Mouse (Mus musculus) olfactory bulb, adult 2 months (tissue): ENCODE results near the gene Tmbim7.
"Not testable (repeated sequence)": the region's sequence is repeated elsewhere in the genome, so short reads cannot be mapped to it uniquely, and the experiment has no call there.

Experiments used
- CTCF ChIP-seq: fragments of 200-500 bp; IDR thresholded peaks from 2 replicates; pipeline ENCODE4 v1.5.1; 2012; ENCODE audit warnings: low read depth, mild to moderate bottlenecking, low read length, moderate library complexity; ENCODE audit not compliant: insufficient read depth
- POLR2A ChIP-seq: fragments of 200-500 bp; IDR thresholded peaks from 2 replicates; pipeline ENCODE4 v1.6.1; 2012; ENCODE audit warnings: mild to moderate bottlenecking, low read depth, low read length, moderate library complexity; ENCODE audit not compliant: insufficient read depth

- not testable (repeated sequence) for TF ChIP-seq CTCF, POLR2A
Measured at GRCm38 (mm10) chr5:3611835-3612234, 39.1 kb upstream of the Tmbim7 start.
